Mouse (Mus musculus) R1 (cell line): ENCODE measurements around the gene Tex19.2.
"Not testable (repeated sequence)": the region's sequence is repeated elsewhere in the genome, so short reads cannot be mapped to it uniquely, and the experiment has no call there.

Source experiments
- DNase-seq: peaks from one replicate; pipeline ENCODE4 v3.0.0-alpha.2; 2018; ENCODE audit warnings: low read depth, low spot score

The Tex19.2 gene

GRCm38 (mm10) chr11:121111051-121111450 lies 7.4 kb downstream of the Tex19.2 start:
- DNase-seq = no peak

- DNase-seq = no peak
Observed at GRCm38 (mm10) chr11:121109986-121110385, 8.5 kb downstream of the Tex19.2 start.

GRCm38 (mm10) chr11:121108061-121108460 lies 10.4 kb downstream of the Tex19.2 start:
- no peak for DNase-seq

GRCm38 (mm10) chr11:121107242-121107641 lies 11.2 kb downstream of the Tex19.2 start:
- DNase-seq = not testable (repeated sequence)

DNA sequence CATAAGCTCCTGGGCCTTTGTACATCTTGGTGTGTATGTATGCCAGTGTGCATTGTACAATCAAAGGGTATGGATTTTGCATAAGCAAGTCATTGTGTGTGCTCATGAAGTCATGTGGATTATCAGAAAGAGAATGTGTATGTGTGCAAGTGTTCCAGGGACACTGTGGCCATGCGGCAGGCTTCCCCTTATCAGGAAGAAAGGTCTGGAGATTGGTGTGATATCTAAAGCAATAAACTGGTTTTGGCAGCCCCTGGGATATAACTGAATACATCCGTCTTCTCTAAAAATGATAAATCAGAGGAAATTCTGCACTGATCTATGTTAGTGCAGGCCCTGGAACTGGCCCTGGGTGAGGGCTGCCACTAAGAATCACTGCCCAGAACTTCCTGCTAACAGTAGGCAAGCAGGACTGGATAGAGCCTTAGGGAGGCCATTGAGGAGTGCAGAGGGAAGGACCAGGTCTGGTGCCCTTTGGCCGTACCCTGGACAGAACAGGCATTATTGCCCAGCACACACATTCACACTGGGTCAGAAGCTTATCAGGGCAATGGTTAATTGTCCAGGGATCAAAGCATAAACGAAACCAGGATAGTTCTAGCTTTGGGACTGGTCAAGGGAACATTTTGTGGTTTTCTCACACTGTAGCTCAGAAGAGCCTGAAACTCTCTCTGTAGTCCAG lies 17.2 kb downstream of the Tex19.2 start:
- DNase-seq = no peak

DNA sequence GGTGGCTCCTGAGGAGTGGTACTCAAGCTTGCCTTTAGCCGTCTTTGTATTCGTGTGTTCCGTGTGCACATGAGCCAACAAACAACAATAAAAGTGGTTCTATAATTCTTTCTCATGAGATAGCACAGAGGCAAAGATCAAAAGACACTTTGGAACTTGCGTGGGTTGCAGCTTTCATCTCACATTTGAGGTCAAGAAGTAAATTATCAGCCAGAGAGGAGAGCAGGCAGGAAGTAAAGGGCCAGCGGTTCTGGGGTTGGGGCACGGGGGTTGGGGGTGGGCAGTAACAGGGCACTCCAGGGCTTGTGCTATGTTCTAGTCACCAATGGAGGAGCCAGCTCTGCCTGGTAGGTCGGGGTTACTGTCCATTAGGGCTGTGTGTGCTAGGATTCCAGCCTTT lies 17.8 kb downstream of the Tex19.2 start:
- no peak for DNase-seq

- DNase-seq = no peak
Observed at GRCm38 (mm10) chr11:121099762-121100161, 18.7 kb downstream of the Tex19.2 start.

DNA sequence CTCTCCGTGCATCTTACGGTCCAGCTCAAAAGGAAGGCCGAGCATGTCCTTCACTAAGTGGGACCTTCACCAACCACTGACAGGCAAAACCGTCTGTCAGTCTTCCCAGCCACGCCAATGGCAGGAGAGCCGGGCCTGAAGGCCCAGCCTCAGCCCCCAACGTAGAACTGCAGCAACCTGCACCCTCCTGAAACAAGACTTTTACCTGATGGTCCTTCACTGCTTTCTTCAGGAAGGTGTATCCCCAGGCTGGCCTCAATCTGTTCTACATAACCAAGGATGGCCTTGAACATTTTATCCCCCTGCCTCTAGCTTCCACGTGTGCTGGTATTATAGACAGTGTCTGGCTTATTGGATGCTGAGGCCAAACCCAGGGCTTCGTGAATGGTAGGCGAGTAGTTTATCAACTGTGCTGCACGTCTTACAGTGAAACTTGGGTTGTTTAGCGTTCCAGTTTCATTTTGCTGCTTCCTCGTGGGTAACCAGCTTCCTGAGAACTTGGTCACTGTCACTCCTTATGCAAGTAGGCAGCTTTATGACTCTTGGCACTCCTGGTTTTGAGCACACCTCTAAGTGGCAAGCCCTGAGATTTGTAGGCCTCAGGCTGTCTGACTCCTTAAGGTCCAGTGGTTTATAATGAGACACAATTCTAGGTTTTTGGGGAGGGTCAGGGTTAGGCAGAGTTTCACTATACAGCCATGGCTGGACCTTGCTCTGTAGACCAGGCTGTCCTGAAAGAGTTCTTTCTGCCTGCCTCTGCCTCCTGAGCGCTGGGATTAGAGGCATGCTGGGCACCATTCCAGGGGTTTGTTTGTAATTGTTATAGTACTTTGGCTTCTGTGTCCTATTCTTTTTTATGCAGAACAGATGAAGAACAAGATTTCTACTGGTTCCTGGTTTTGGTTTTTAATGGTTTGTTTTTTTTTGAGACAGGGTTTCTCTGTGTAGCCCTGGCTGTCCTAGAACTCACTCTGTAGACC lies 25.6 kb downstream of the Tex19.2 start:
- DNase-seq = no peak

- no peak for DNase-seq
Observed at GRCm38 (mm10) chr11:121090943-121091342, 27.5 kb downstream of the Tex19.2 start.

DNA sequence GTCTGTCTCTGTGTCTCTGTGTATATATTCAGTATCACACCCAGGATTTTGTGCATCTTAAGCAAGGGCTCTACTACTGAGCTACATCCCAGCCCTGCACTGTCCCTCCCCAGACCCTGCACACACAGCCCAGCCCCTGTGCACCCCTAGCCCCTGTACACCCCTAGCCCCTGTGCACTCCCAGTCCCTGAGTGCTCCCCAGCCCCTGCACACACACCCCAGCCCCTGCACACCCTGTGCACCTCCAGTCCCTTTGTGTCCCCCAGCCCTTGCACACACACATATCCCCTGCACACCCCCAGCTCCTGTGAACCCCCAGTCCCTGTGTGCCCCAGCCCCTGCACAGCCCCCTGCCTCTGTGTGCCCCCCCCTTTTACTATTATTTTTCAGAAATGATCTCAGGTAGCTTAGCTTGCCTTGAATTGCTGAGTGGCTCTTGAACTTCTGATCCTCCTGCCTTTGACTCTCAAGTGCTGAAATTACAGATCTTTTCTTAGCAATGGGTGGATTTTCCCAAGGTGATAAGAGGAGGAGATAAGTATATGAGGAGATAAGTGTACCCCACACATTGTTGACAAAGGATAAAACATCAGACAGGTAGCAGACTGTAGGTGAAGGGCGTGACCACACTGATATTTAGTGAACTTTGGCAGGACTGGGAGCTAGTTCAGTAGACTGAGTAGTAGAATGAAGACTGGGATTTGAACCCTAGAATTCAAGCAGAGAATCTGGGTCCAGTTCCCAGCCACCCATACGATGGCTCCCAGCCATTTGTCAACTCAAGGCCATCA lies 28.5 kb downstream of the Tex19.2 start:
- DNase-seq = no peak

GRCm38 (mm10) chr11:121088997-121089396 lies 29.5 kb downstream of the Tex19.2 start:
- no peak for DNase-seq

- DNase-seq = no peak
Observed at GRCm38 (mm10) chr11:121086296-121086695, 32.2 kb downstream of the Tex19.2 start.

DNA sequence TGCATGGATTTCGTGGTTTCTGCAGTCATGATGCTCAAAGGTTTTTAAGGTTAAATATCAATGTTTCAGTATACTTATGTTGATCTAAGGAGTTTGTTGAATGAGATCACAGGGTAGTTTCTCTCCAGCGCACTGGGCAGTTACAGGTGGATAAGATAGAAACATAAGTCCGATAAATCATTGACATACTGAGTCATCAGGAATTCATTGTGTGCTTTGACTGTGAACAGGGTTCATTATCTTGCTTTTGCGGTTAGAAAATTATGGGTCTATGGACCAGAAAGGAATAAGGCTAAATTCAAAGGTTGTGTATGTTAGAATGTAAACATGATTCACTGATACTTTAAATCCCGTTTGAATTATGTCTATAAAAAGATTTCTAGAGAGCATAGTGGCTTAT lies 33.3 kb downstream of the Tex19.2 start:
- no peak for DNase-seq

DNA sequence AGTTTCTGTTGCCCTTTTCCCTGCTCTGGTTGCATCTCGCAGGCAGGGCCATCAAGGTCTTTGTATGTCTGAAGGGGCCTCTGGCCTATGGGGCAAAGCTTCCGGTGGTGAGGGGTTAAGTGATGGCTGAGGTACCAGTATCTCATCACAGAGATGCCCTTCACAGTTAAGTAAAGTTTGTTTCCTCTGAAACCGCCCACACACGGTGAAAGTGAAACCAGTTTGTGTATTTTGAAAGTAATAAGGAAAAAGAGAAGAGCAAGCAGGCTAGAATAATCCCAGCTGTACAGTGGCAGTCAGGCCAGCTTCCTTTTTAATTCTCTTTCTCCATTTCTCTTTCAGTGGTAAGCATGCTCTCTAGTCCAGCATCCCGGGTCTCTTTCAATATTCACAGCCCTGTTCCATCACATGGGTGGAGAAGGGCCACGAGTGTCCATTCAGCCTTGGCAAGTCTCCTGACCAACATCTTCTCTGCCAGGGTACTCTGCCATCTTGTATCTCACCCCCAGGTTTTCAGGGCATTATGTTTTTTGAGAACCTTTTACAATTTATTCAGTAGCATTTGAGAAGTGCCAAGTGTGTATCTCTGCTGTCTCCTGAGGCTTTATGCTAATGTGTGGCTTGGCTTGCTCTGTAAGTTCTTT lies 35.5 kb downstream of the Tex19.2 start:
- no peak for DNase-seq

- DNase-seq = no peak
Observed at GRCm38 (mm10) chr11:121082250-121082649, 36.2 kb downstream of the Tex19.2 start.

GRCm38 (mm10) chr11:121081120-121081519 lies 37.4 kb downstream of the Tex19.2 start, which contains the start of gene Sectm1a:
Sectm1a (minus strand) TSS chr11:121081220.
- no peak for DNase-seq

- no peak for DNase-seq
Observed at GRCm38 (mm10) chr11:121080330-121080729, 38.1 kb downstream of the Tex19.2 start.

DNA sequence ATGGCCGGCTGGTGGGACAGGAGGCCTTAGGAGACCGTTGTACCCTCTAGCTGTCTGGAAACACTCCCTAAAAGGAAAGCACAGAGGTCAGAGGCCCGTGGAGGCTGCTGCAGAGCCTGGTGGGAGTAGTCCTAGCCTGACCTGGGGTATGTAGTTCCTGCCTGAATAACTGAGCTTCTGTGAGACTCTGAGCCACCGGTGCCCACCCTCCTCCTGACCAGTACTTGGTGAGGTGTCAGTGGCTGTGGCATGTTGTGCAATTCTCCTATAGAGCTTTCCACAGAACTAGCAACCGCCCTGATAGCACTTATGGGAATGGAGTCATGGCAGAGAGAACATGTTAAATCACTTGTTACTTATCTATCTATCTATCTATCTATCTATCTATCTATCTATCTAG lies 42.8 kb downstream of the Tex19.2 start:
- DNase-seq = no peak

DNA sequence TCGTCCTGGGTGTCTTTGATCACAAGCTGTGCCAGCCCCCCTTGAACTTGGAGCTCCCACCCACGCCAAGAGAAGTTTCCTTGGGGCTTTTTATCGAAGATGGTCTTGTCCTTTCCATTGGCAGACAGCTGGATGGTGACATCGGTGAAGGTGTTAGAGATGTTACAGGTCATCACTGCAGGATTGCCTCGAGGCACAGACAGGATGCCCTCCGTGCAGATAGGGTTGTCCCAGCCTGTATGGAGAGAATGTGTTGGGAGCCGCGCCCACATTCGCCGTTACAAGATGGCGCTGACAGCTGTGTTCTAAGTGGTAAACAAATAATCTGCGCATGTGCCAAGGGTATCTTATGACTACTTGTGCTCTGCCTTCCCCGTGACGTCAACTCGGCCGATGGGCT lies 48.8 kb downstream of the Tex19.2 start:
- DNase-seq = not testable (repeated sequence)

DNA sequence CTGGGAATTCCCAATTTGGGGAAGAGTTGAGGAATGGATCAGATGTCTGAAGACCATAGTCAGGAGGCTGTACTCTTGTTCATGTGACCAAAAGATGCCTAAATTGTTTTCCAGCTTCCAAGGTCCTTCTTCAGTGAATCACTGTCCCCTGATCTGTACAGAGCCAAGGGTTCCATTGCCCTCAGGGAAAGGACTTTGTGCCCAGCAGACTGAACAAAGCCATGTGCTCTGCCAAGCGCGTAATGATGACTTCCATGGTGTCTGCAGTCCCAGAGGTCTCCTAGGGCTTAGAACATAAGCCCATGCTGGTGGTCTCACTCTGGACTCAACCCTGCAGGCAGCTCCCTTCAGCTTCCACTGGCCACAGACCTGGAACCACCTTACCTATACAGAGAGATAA lies 50.6 kb downstream of the Tex19.2 start:
- DNase-seq = no peak
